Mouse (Mus musculus) brown adipose tissue, adult 24 weeks (tissue): Measurements from ENCODE around the gene Dnah14. TPM values are rescaled to one million over a fixed set of nuclear protein-coding genes. Genes with fewer than 3 reads are reported as not detected.
A peak's percentile ranks its signal among the peaks of the same experiment; 100 is the strongest.

ENCODE experiments used
- H3K27ac ChIP-seq: fragments of 200-500 bp; replicated peaks from 2 replicates; pipeline ENCODE4 v1.5.1; 2012; ENCODE audit warnings: low read depth, mild to moderate bottlenecking, low read length
- H3K4me1 ChIP-seq: fragments of 200-500 bp; 2 replicates; pipeline ENCODE4 v1.6.1; 2012; ENCODE audit warnings: low read length, mixed read lengths; ENCODE audit not compliant: control insufficient read depth, insufficient read depth, insufficient read length
- H3K4me3 ChIP-seq: fragments of 200-500 bp; 2 replicates; pipeline ENCODE4 v1.5.1; 2012; ENCODE audit warnings: low read depth, mild to moderate bottlenecking, low read length, moderate library complexity; ENCODE audit not compliant: insufficient read depth
- polyA plus RNA-seq: library from polyadenylated mRNA; stranded (reverse); fragments of >200 nt; gene quantifications from 2 replicates; pipeline ENCODE4 v1.2.4, GENCODE M21; 2012; ENCODE audit not compliant: missing spikeins, insufficient read depth, insufficient read length

Gene Dnah14
- polyA plus RNA-seq, 1 experiment = not detected

GRCm38 (mm10) chr1:181850441-181850840, 274.1 kb downstream of the Dnah14 start:
- H3K27ac ChIP-seq = no peak overlapping the region
- peaks cover 9% of the 10 kb centered on the region; the same call in 1 of the 2 replicates for H3K4me1 ChIP-seq
- H3K4me3 ChIP-seq = no peak overlapping the region

GRCm38 (mm10) chr1:181851521-181852310, 275.4 kb downstream of the Dnah14 start:
- H3K27ac ChIP-seq = peak overlapping the region; percentile 75
- peak overlapping the region; percentile 26; the same call in 1 of the 2 replicates for H3K4me3 ChIP-seq
- H3K4me1 ChIP-seq = peaks cover 9% of the 10 kb centered on the region; the same call in 1 of the 2 replicates

GRCm38 (mm10) chr1:181852466-181852865, 276.1 kb downstream of the Dnah14 start:
- Histone ChIP-seq H3K4me3 (peak overlapping the region; percentile 61), H3K27ac (peak overlapping the region; percentile 97), H3K4me1 (peaks cover 9% of the 10 kb centered on the region; the same call in 1 of the 2 replicates)

GRCm38 (mm10) chr1:181853081-181853736, 276.9 kb downstream of the Dnah14 start:
- Histone ChIP-seq H3K27ac (peak overlapping the region; percentile 93), H3K4me3 (peak overlapping the region; percentile 46), H3K4me1 (peaks cover 9% of the 10 kb centered on the region; the same call in 1 of the 2 replicates)

- H3K27ac ChIP-seq = no peak overlapping the region
- no peak overlapping the region for H3K4me3 ChIP-seq
- peaks cover 9% of the 10 kb centered on the region; the same call in 1 of the 2 replicates for H3K4me1 ChIP-seq
Observed at GRCm38 (mm10) chr1:181854829-181855228, 278.5 kb downstream of the Dnah14 start.

- Histone ChIP-seq H3K4me1 (peaks cover 6% of the 10 kb centered on the region; the same call in 1 of the 2 replicates), H3K27ac (no peak overlapping the region), H3K4me3 (no peak overlapping the region)
Observed at GRCm38 (mm10) chr1:181856329-181856728, 280.0 kb downstream of the Dnah14 start.

GRCm38 (mm10) chr1:181860659-181861058, 284.3 kb downstream of the Dnah14 start:
- H3K4me3 ChIP-seq = no peak overlapping the region
- H3K27ac ChIP-seq = peak overlapping the region; percentile 92
- no peaks in the 10 kb centered on the region for H3K4me1 ChIP-seq

- Histone ChIP-seq H3K4me1 (no peaks in the 10 kb centered on the region), H3K4me3 (no peak overlapping the region), H3K27ac (peak overlapping the region; percentile 75)
Observed at GRCm38 (mm10) chr1:181861181-181861902, 285.0 kb downstream of the Dnah14 start.

- no peaks in the 10 kb centered on the region for H3K4me1 ChIP-seq
- no peak overlapping the region for H3K4me3 ChIP-seq
- H3K27ac ChIP-seq = no peak overlapping the region
Observed at GRCm38 (mm10) chr1:181862676-181863374, 286.5 kb downstream of the Dnah14 start.

- no peaks in the 10 kb centered on the region for H3K4me1 ChIP-seq
- H3K27ac ChIP-seq = no peak overlapping the region
- H3K4me3 ChIP-seq = no peak overlapping the region
Observed at GRCm38 (mm10) chr1:181863431-181863830, 287.1 kb downstream of the Dnah14 start.

Other genes starting within 250 kb of the Dnah14 start
- gene Cnih3, start 223.9 kb upstream of the Dnah14 start, polyA plus RNA-seq = not detected in 2 replicates
- not detected in 2 replicates for gene Ccdc121, start 65.1 kb upstream of the Dnah14 start, polyA plus RNA-seq